Mouse (Mus musculus) cerebellum, adult 11-12 months (tissue): Measurements from ENCODE around the gene Arid3b.

ENCODE experiments used
- DNase-seq: peaks from one replicate; pipeline ENCODE4 v3.0.0; 2022

The Arid3b gene

GRCm38 (mm10) chr9:57829812-57830557, 6.6 kb downstream of the Arid3b start:
- DNase-seq: no peak

GRCm38 (mm10) chr9:57823397-57823796, 13.2 kb downstream of the Arid3b start:
- DNase-seq: no peak

GRCm38 (mm10) chr9:57822812-57823211, 13.8 kb downstream of the Arid3b start:
- no peak for DNase-seq

GRCm38 (mm10) chr9:57820186-57821080, 16.2 kb downstream of the Arid3b start:
- no peak for DNase-seq

GRCm38 (mm10) chr9:57817220-57817667, 19.3 kb downstream of the Arid3b start:
- no peak for DNase-seq

- DNase-seq: no peak
Observed at GRCm38 (mm10) chr9:57814866-57815265, 21.7 kb downstream of the Arid3b start.

- no peak for DNase-seq
Observed at GRCm38 (mm10) chr9:57814014-57814413, 22.6 kb downstream of the Arid3b start.

- DNase-seq: no peak
Observed at GRCm38 (mm10) chr9:57811793-57812733, 24.5 kb downstream of the Arid3b start.

GRCm38 (mm10) chr9:57810691-57811090, 25.9 kb downstream of the Arid3b start:
- DNase-seq: no peak

- DNase-seq: no peak
Observed at GRCm38 (mm10) chr9:57808771-57809310, 27.8 kb downstream of the Arid3b start.

GRCm38 (mm10) chr9:57807174-57807651, 29.4 kb downstream of the Arid3b start:
- no peak for DNase-seq

- DNase-seq: no peak
Observed at GRCm38 (mm10) chr9:57806066-57806481, 30.5 kb downstream of the Arid3b start.

- DNase-seq: no peak
Observed at GRCm38 (mm10) chr9:57805087-57805737, 31.4 kb downstream of the Arid3b start.

GRCm38 (mm10) chr9:57803839-57804238, 32.8 kb downstream of the Arid3b start:
- DNase-seq: no peak

GRCm38 (mm10) chr9:57803047-57803446, 33.5 kb downstream of the Arid3b start:
- no peak for DNase-seq

GRCm38 (mm10) chr9:57800325-57800975, 36.1 kb downstream of the Arid3b start:
- DNase-seq: no peak

GRCm38 (mm10) chr9:57798725-57799253, 37.8 kb downstream of the Arid3b start:
- DNase-seq: no peak

- no peak for DNase-seq
Observed at GRCm38 (mm10) chr9:57797456-57797855, 39.1 kb downstream of the Arid3b start.

GRCm38 (mm10) chr9:57789733-57790132, 46.9 kb downstream of the Arid3b start:
- no peak for DNase-seq

- no peak for DNase-seq
Observed at GRCm38 (mm10) chr9:57782656-57783055, 53.9 kb downstream of the Arid3b start.

GRCm38 (mm10) chr9:57775736-57776135, 60.9 kb downstream of the Arid3b start:
- DNase-seq: no peak
